Mouse (Mus musculus) hindbrain, embryonic 16.5 days (tissue): ENCODE results near the gene Fads2. TPM values are rescaled to one million over a fixed set of nuclear protein-coding genes. Genes with fewer than 3 reads are reported as not detected.

Experiments used
- ATAC-seq: fragments of 200-750 bp; cut with Nextera tagmentation; 2 replicates; pipeline ENCODE4 v1.8.0; 2017; ENCODE audit warnings: moderate TSS enrichment, moderate library complexity
- H3K27ac ChIP-seq: fragments of 300-500 bp; sonication (generic); 2 replicates; pipeline ENCODE4 v1.5.1; 2014; ENCODE audit warnings: low read depth, mild to moderate bottlenecking, control low read depth, low read length, moderate library complexity
- H3K27me3 ChIP-seq: fragments of 300-500 bp; sonication (generic); replicated peaks from 2 replicates; pipeline ENCODE4 v1.6.1; 2014; ENCODE audit warnings: low read length; ENCODE audit not compliant: control insufficient read depth, insufficient read depth
- H3K36me3 ChIP-seq: fragments of 300-500 bp; sonication (generic); 2 replicates; pipeline ENCODE4 v1.6.1; 2014; ENCODE audit warnings: mild to moderate bottlenecking, low read length, moderate library complexity, mixed read lengths; ENCODE audit not compliant: control insufficient read depth, insufficient read depth
- H3K4me1 ChIP-seq: fragments of 300-500 bp; sonication (generic); 2 replicates; pipeline ENCODE4 v1.6.1; 2014; ENCODE audit warnings: low read depth, low read length; ENCODE audit not compliant: control insufficient read depth, insufficient read depth
- H3K4me2 ChIP-seq: fragments of 300-500 bp; sonication (generic); 2 replicates; pipeline ENCODE4 v1.6.1; 2014; ENCODE audit warnings: mild to moderate bottlenecking, low read length, control low read depth, moderate library complexity
- H3K4me3 ChIP-seq: fragments of 300-500 bp; sonication (generic); 2 replicates; pipeline ENCODE4 v1.5.1; 2014; ENCODE audit warnings: mild to moderate bottlenecking, low read length, control low read depth, moderate library complexity
- H3K9ac ChIP-seq: fragments of 300-500 bp; sonication (generic); 2 replicates; pipeline ENCODE4 v1.6.1; 2014; ENCODE audit warnings: low read depth, mild to moderate bottlenecking, control low read depth, low read length, moderate library complexity
- H3K9me3 ChIP-seq: fragments of 300-500 bp; sonication (generic); 2 replicates; pipeline ENCODE4 v1.6.1; 2014; ENCODE audit warnings: mild to moderate bottlenecking, low read length, moderate library complexity; ENCODE audit not compliant: control insufficient read depth
- WGBS: fragments of 180-500 bp; shearing (Covaris S2); extraction: QIAGEN DNeasy Blood & Tissue Kit; methylation state at CpG from one replicate; pipeline ENCODE4 v1.1.7; 2014; 5-methylcytosine and 5-hydroxymethylcytosine counted together
- polyA plus RNA-seq: library from polyadenylated mRNA; unstranded; fragments of >200 nt; fragmentation: Nextera tagmentation; extraction: Ambion mirVana; gene quantifications from 2 replicates; pipeline ENCODE4 v1.2.1, GENCODE M21; 2015

The Fads2 gene
- polyA plus RNA-seq, 1 experiment from 2014 or later: 253 TPM

- peaks cover 4% of the 10 kb centered on the region for H3K4me1 ChIP-seq
- H3K4me3 ChIP-seq: no peak overlapping the region
- no peaks in the 10 kb centered on the region for H3K27me3 ChIP-seq
- no peak for ATAC-seq
- H3K27ac ChIP-seq: no peak overlapping the region
- H3K9me3 ChIP-seq: no peaks in the 10 kb centered on the region
- WGBS: 90% methylated on average over 5 of the region's 5 CpGs
- no peaks in the 10 kb centered on the region for H3K36me3 ChIP-seq
- no peak overlapping the region for H3K9ac ChIP-seq
- no peak overlapping the region for H3K4me2 ChIP-seq
These were observed 5.6 kb upstream of the Fads2 start for GRCm38 (mm10) chr19:10107051-10107611.

- H3K4me1 ChIP-seq: peaks cover 4% of the 10 kb centered on the region
- no peak overlapping the region for H3K4me2 ChIP-seq
- no peak for ATAC-seq
- no peak overlapping the region for H3K27ac ChIP-seq
- H3K9ac ChIP-seq: no peak overlapping the region
- WGBS: 88% methylated on average over 2 of the region's 2 CpGs
- no peaks in the 10 kb centered on the region for H3K36me3 ChIP-seq
- no peaks in the 10 kb centered on the region for H3K9me3 ChIP-seq
- H3K27me3 ChIP-seq: no peaks in the 10 kb centered on the region
- H3K4me3 ChIP-seq: no peak overlapping the region
These were observed 5.1 kb upstream of the Fads2 start for GRCm38 (mm10) chr19:10106634-10107033.

- no peak for ATAC-seq
- WGBS: 86% methylated on average over 10 of the region's 10 CpGs
- H3K9me3 ChIP-seq: no peaks in the 10 kb centered on the region
- H3K4me3 ChIP-seq: no peak overlapping the region
- H3K27me3 ChIP-seq: no peaks in the 10 kb centered on the region
- H3K36me3 ChIP-seq: no peaks in the 10 kb centered on the region
- peaks cover 4% of the 10 kb centered on the region for H3K4me1 ChIP-seq
- H3K9ac ChIP-seq: no peak overlapping the region
- H3K27ac ChIP-seq: no peak overlapping the region
- H3K4me2 ChIP-seq: no peak overlapping the region
These were observed 3.5 kb upstream of the Fads2 start for GRCm38 (mm10) chr19:10105034-10105493.

GRCm38 (mm10) chr19:10104234-10104633, 2.7 kb upstream of the Fads2 start:
- no peak overlapping the region for H3K4me3 ChIP-seq
- H3K9ac ChIP-seq: no peak overlapping the region
- WGBS: 75% methylated on average over 6 of the region's 6 CpGs
- H3K27ac ChIP-seq: no peak overlapping the region
- no peaks in the 10 kb centered on the region for H3K36me3 ChIP-seq
- no peaks in the 10 kb centered on the region for H3K27me3 ChIP-seq
- no peaks in the 10 kb centered on the region for H3K9me3 ChIP-seq
- H3K4me1 ChIP-seq: peaks cover 11% of the 10 kb centered on the region
- H3K4me2 ChIP-seq: no peak overlapping the region
- no peak for ATAC-seq

- no peaks in the 10 kb centered on the region for H3K27me3 ChIP-seq
- ATAC-seq: no peak
- H3K27ac ChIP-seq: peak overlapping the region; percentile 96
- peaks cover 31% of the 10 kb centered on the region for H3K4me1 ChIP-seq
- peak overlapping the region; percentile 77 for H3K4me2 ChIP-seq
- H3K36me3 ChIP-seq: no peaks in the 10 kb centered on the region
- no peaks in the 10 kb centered on the region for H3K9me3 ChIP-seq
- H3K4me3 ChIP-seq: peak overlapping the region; percentile 54
- peak overlapping the region; percentile 75 for H3K9ac ChIP-seq
- under 1% methylated on average over 22 of the region's 25 CpGs for WGBS
These were observed 631 bp upstream of the Fads2 start for GRCm38 (mm10) chr19:10102054-10102700.

GRCm38 (mm10) chr19:10100631-10101071, 895 bp downstream of the Fads2 start:
- peak overlapping the region; percentile 54 for H3K4me3 ChIP-seq
- peak overlapping the region; percentile 75 for H3K9ac ChIP-seq
- peaks cover 46% of the 10 kb centered on the region for H3K4me1 ChIP-seq
- no peaks in the 10 kb centered on the region for H3K27me3 ChIP-seq
- WGBS: under 1% methylated on average over 21 of the region's 21 CpGs
- peak overlapping the region; percentile 96 for H3K27ac ChIP-seq
- H3K36me3 ChIP-seq: no peaks in the 10 kb centered on the region
- no peaks in the 10 kb centered on the region for H3K9me3 ChIP-seq
- peak; percentile 62 for ATAC-seq
- peak overlapping the region; percentile 77 for H3K4me2 ChIP-seq

GRCm38 (mm10) chr19:10097826-10098225, 3.7 kb downstream of the Fads2 start:
- Histone ChIP-seq H3K4me2 (peak overlapping the region; percentile 77), H3K9me3 (no peaks in the 10 kb centered on the region), H3K27ac (peak overlapping the region; percentile 52), H3K9ac (no peak overlapping the region), H3K27me3 (no peaks in the 10 kb centered on the region), H3K4me3 (peak overlapping the region; percentile 16), H3K36me3 (peaks cover 3% of the 10 kb centered on the region; the same call in 1 of the 2 replicates), H3K4me1 (peaks cover 59% of the 10 kb centered on the region)
- WGBS: 25% methylated on average over 5 of the region's 5 CpGs
- ATAC-seq: no peak

- Histone ChIP-seq H3K27ac (no peak overlapping the region), H3K4me1 (peaks cover 56% of the 10 kb centered on the region), H3K9me3 (no peaks in the 10 kb centered on the region), H3K4me3 (no peak overlapping the region), H3K4me2 (peak overlapping the region; percentile 77; the same call in 1 of the 2 replicates), H3K27me3 (no peaks in the 10 kb centered on the region), H3K36me3 (peaks cover 4% of the 10 kb centered on the region), H3K9ac (no peak overlapping the region)
- WGBS: 82% methylated on average over 2 of the region's 2 CpGs
- no peak for ATAC-seq
These were observed 5.1 kb downstream of the Fads2 start for GRCm38 (mm10) chr19:10096371-10096876.

- H3K9me3 ChIP-seq: no peaks in the 10 kb centered on the region
- peaks cover 20% of the 10 kb centered on the region for H3K36me3 ChIP-seq
- 83% methylated on average over 4 of the region's 4 CpGs for WGBS
- peaks cover 54% of the 10 kb centered on the region for H3K4me1 ChIP-seq
- peak overlapping the region; percentile 6; the same call in 1 of the 2 replicates for H3K4me2 ChIP-seq
- H3K4me3 ChIP-seq: no peak overlapping the region
- H3K27ac ChIP-seq: no peak overlapping the region
- H3K27me3 ChIP-seq: no peaks in the 10 kb centered on the region
- peak overlapping the region; percentile 35 for H3K9ac ChIP-seq
- no peak for ATAC-seq
These were observed 6.9 kb downstream of the Fads2 start for GRCm38 (mm10) chr19:10094695-10095094.
